Mouse (Mus musculus) thymus, postnatal 14 days (tissue): ENCODE data around the gene Olfr768.
"Not testable (repeated sequence)": the region's sequence is repeated elsewhere in the genome, so short reads cannot be mapped to it uniquely, and the experiment has no call there.

Experiments used
- DNase-seq: peaks from one replicate; pipeline ENCODE4 v3.0.0; 2021

The Olfr768 gene

GRCm38 (mm10) chr10:129099275-129099674 lies at the start of gene Olfr768:
Olfr768 (minus strand) TSS chr10:129099375.
- no peak for DNase-seq

- DNase-seq, result no peak
These were observed 39.7 kb upstream of the Olfr768 start, which contains the start of gene Olfr770 for GRCm38 (mm10) chr10:129138898-129139297. Olfr770 (minus strand) TSS chr10:129138998.

GRCm38 (mm10) chr10:129117761-129118160 lies 18.6 kb upstream of the Olfr768 start, which contains the start of gene Olfr769:
Olfr769 (minus strand) TSS chr10:129117861.
- no peak for DNase-seq

GRCm38 (mm10) chr10:129115146-129115545 lies 16.0 kb upstream of the Olfr768 start:
- no peak for DNase-seq

- no peak for DNase-seq
These were observed 2.1 kb upstream of the Olfr768 start for GRCm38 (mm10) chr10:129101231-129101630.

- not testable (repeated sequence) for DNase-seq
These were observed 16.4 kb downstream of the Olfr768 start, which contains the start of gene Olfr767 for GRCm38 (mm10) chr10:129082810-129083209. Olfr767 (minus strand) TSS chr10:129082910.

GRCm38 (mm10) chr10:129068877-129069276 lies 30.3 kb downstream of the Olfr768 start, which contains the start of gene Olfr766-ps1:
Olfr766-ps1 (minus strand) TSS chr10:129068977.
- DNase-seq, result no peak

GRCm38 (mm10) chr10:129049898-129050297 lies 49.3 kb downstream of the Olfr768 start, which contains the start of gene Olfr765:
Olfr765 (minus strand) TSS chr10:129049998.
- not testable (repeated sequence) for DNase-seq
